In genomic region chr11:19330685-19331239, GRCm38 (mm10) we compare ENCODE assay signal across 24 mouse cellular contexts.
A peak's percentile ranks its signal among the peaks of the same experiment; 100 is the strongest.
DNase-seq lines count a peak whose midpoint lies in the region; ATAC-seq and TF ChIP-seq lines count a peak whose summit lies in the region.
"Had no signal": no experiment of that assay in that cellular context is flagged by ENCODE, and none has a peak within 500 bp of the region (broad histone marks: within the 10 kb centered on the region; RNA-seq: fewer than 3 reads in every experiment).

No protein-coding gene starts in this region.

- H3K4me2 ChIP-seq in midbrain, embryonic 11.5 days, result no peak overlapping the region
- no peak overlapping the region for H3K4me2 ChIP-seq in midbrain, embryonic 13.5 days (replicated peaks)
- H3K4me2 ChIP-seq: embryonic facial prominence, embryonic 13.5 days; embryonic facial prominence, embryonic 15.5 days; forebrain, embryonic 12.5 days had no signal

- in situ Hi-C loops in ES-E14 (cut with MboI; ENCODE audit: low sequenced_read_pairs in 2 of 2, unreplicated experiment in 2 of 2), result no loop called here

- H3K4me1 ChIP-seq in midbrain, embryonic 11.5 days (ENCODE audit: control insufficient read depth, insufficient read depth, low read length), result no peaks in the 10 kb centered on the region
- H3K4me1 ChIP-seq in midbrain, embryonic 13.5 days (replicated peaks), result no peaks in the 10 kb centered on the region
- 0 out of 4 replicates have a peak, but pooled peaks cover 0 to 2% of the 10 kb centered on the region in 2 experiments for H3K4me1 ChIP-seq in ES-E14 (ENCODE audit: control insufficient read depth in 2 of 2, insufficient read depth in 2 of 2, low read length in 2 of 2, poor library complexity in 1 of 2)
- H3K4me1 ChIP-seq: embryonic facial prominence, embryonic 13.5 days; embryonic facial prominence, embryonic 15.5 days; forebrain, embryonic 10.5 days; forebrain, embryonic 12.5 days had no signal

- no peaks in the 10 kb centered on the region for H3K27me3 ChIP-seq in midbrain, embryonic 11.5 days (ENCODE audit: control insufficient read depth, insufficient read depth, low read length)
- no peaks in the 10 kb centered on the region for H3K27me3 ChIP-seq in midbrain, embryonic 13.5 days
- H3K27me3 ChIP-seq: embryonic facial prominence, embryonic 13.5 days; embryonic facial prominence, embryonic 15.5 days; forebrain, embryonic 12.5 days had no signal

- WGBS in midbrain, embryonic 11.5 days, result 41% methylated on average over 3 of the region's 3 CpGs
- 37% methylated on average over 2 of the region's 3 CpGs for WGBS in midbrain, embryonic 13.5 days

- no peaks in the 10 kb centered on the region for H3K36me3 ChIP-seq in midbrain, embryonic 11.5 days (ENCODE audit: control insufficient read depth, insufficient read depth, low read length)
- no peaks in the 10 kb centered on the region for H3K36me3 ChIP-seq in midbrain, embryonic 13.5 days
- no peaks in the 10 kb centered on the region for H3K36me3 ChIP-seq in ES-E14 (ENCODE audit: control insufficient read depth, insufficient read depth, low read length, poor library complexity, severe bottlenecking)
- H3K36me3 ChIP-seq: embryonic facial prominence, embryonic 13.5 days; embryonic facial prominence, embryonic 15.5 days; forebrain, embryonic 10.5 days; forebrain, embryonic 12.5 days had no signal

- no peak overlapping the region for H3K27ac ChIP-seq in midbrain, embryonic 11.5 days (ENCODE audit: low read depth, low read length)
- H3K27ac ChIP-seq in midbrain, embryonic 13.5 days, result no peak overlapping the region
- no peak overlapping the region for H3K27ac ChIP-seq in ES-E14 (ENCODE audit: insufficient read depth, low read depth, low read length, poor library complexity, severe bottlenecking)
- H3K27ac ChIP-seq: embryonic facial prominence, embryonic 13.5 days; embryonic facial prominence, embryonic 15.5 days; forebrain, embryonic 10.5 days; forebrain, embryonic 12.5 days had no signal

- no peak overlapping the region for H3K4me3 ChIP-seq in midbrain, embryonic 11.5 days (ENCODE audit: low read depth, low read length)
- no peak overlapping the region for H3K4me3 ChIP-seq in midbrain, embryonic 13.5 days (replicated peaks)
- H3K4me3 ChIP-seq in ES-E14 (ENCODE audit: insufficient read depth in 1 of 2, low read depth in 1 of 2, low read length in 2 of 2, poor library complexity in 1 of 2, severe bottlenecking in 1 of 2), result no peak overlapping the region
- H3K4me3 ChIP-seq: embryonic facial prominence, embryonic 13.5 days; embryonic facial prominence, embryonic 15.5 days; erythroblast, embryonic 14.5 days; forebrain, embryonic 10.5 days; forebrain, embryonic 12.5 days had no signal

- peak; percentile 76 for DNase-seq in midbrain, embryonic 11.5 days (ENCODE audit: low spot score, missing footprints)
- no peak for DNase-seq in ES-E14 (ENCODE audit: low read depth, low spot score)
- DNase-seq in ZHBTc4 (ENCODE audit: low read depth, low spot score), result peak; percentile 24
- DNase-seq in cerebellum, adult 9-11 months, result no peak
- DNase-seq in ovary, postnatal 36 days (ENCODE audit: low spot score), result no peak
- DNase-seq: adrenal gland, adult 2 months; adrenal gland, postnatal 10 days; adrenal gland, postnatal 25 days; B cell, adult 2 months; cerebellum, adult 11 months; cerebellum, adult 18-20 months; cerebellum, adult 8-10 months; cerebellum, postnatal 10 days; cerebellum, postnatal 25 days; embryo, embryonic 11 days had no signal

- H3K9me3 ChIP-seq in midbrain, embryonic 11.5 days (ENCODE audit: control insufficient read depth, low read length), result no peaks in the 10 kb centered on the region
- no peaks in the 10 kb centered on the region for H3K9me3 ChIP-seq in midbrain, embryonic 13.5 days
- no peaks in the 10 kb centered on the region for H3K9me3 ChIP-seq in ES-E14 (ENCODE audit: control insufficient read depth, insufficient read depth, low read depth, low read length)
- H3K9me3 ChIP-seq: embryonic facial prominence, embryonic 13.5 days; embryonic facial prominence, embryonic 15.5 days; forebrain, embryonic 10.5 days; forebrain, embryonic 12.5 days had no signal

- no peak overlapping the region for H3K9ac ChIP-seq in midbrain, embryonic 11.5 days (ENCODE audit: low read length)
- no peak overlapping the region for H3K9ac ChIP-seq in midbrain, embryonic 13.5 days (replicated peaks)
- no peak overlapping the region for H3K9ac ChIP-seq in ES-E14 (ENCODE audit: insufficient read depth, low read depth, low read length, poor library complexity, severe bottlenecking)
- H3K9ac ChIP-seq: embryonic facial prominence, embryonic 13.5 days; embryonic facial prominence, embryonic 15.5 days; forebrain, embryonic 12.5 days had no signal

- no peak for ATAC-seq in midbrain, embryonic 11.5 days (ENCODE audit: low FRiP score)
- ATAC-seq in midbrain, embryonic 13.5 days, result no peak
- ATAC-seq: CD4-positive, CD25-positive, alpha-beta regulatory T cell, adult 4 months; forebrain, embryonic 14.5 days; forebrain, embryonic 16.5 days had no signal

TF ChIP-seq in ES-E14, 5 proteins besides CTCF, POLR2A, EP300 and RAD21:
- TF ChIP-seq ZNF384 (IDR thresholded peaks at IDR 0.05; ENCODE audit: low read depth, low read length), result peak; percentile 69; the same call in 1 of the 2 replicates
- TF ChIP-seq MAFK (IDR thresholded peaks at IDR 0.05; ENCODE audit: insufficient read depth, low read depth, low read length), result no peak

Comparison
In these comparisons a context has a peak if more than half of its experiments do, and no peak if none do; other contexts are left out.
1. DNase-seq: peak in midbrain, embryonic 11.5 days (single experiment) and ZHBTc4 (single experiment); none in ES-E14 (single experiment), cerebellum, adult 9-11 months (single experiment) and ovary, postnatal 36 days (single experiment).